Mouse (Mus musculus) limb, embryonic 12.5 days (tissue): ENCODE data around the gene Mfsd4b5. TPM values are rescaled to one million over a fixed set of nuclear protein-coding genes. Genes with fewer than 3 reads are reported as not detected.
"Not testable (repeated sequence)": the region's sequence is repeated elsewhere in the genome, so short reads cannot be mapped to it uniquely, and the experiment has no call there.

Experiments
- ATAC-seq: fragments of 200-750 bp; cut with Nextera tagmentation; 2 replicates; pipeline ENCODE4 v1.8.0; 2017; ENCODE audit warnings: low read depth, moderate TSS enrichment; ENCODE audit not compliant: insufficient number of reproducible peaks, insufficient read depth, low FRiP score, low TSS enrichment
- H3K27ac ChIP-seq: fragments of 300-500 bp; sonication (generic); 2 replicates; pipeline ENCODE4 v1.5.1; 2016; ENCODE audit warnings: mild to moderate bottlenecking, moderate library complexity
- H3K27me3 ChIP-seq: fragments of 300-500 bp; sonication (generic); 2 replicates; pipeline ENCODE4 v1.6.1; 2016; ENCODE audit warnings: mild to moderate bottlenecking, moderate library complexity
- H3K36me3 ChIP-seq: fragments of 300-500 bp; sonication (generic); 2 replicates; pipeline ENCODE4 v1.6.1; 2016; ENCODE audit warnings: mild to moderate bottlenecking, moderate library complexity
- H3K4me1 ChIP-seq: fragments of 300-500 bp; sonication (generic); replicated peaks from 2 replicates; pipeline ENCODE4 v1.6.1; 2016
- H3K4me2 ChIP-seq: fragments of 300-500 bp; sonication (generic); 2 replicates; pipeline ENCODE4 v1.6.1; 2016; ENCODE audit warnings: mild to moderate bottlenecking, moderate library complexity
- H3K4me3 ChIP-seq: fragments of 300-500 bp; sonication (generic); replicated peaks from 2 replicates; pipeline ENCODE4 v1.5.1; 2016; ENCODE audit warnings: mild to moderate bottlenecking
- H3K9ac ChIP-seq: fragments of 300-500 bp; sonication (generic); replicated peaks from 2 replicates; pipeline ENCODE4 v1.6.1; 2016; ENCODE audit warnings: mild to moderate bottlenecking, moderate library complexity
- H3K9me3 ChIP-seq: fragments of 300-500 bp; sonication (generic); 2 replicates; pipeline ENCODE4 v1.6.1; 2016; ENCODE audit warnings: mild to moderate bottlenecking, moderate library complexity
- WGBS: fragments of 180-500 bp; shearing (Covaris S2); methylation state at CpG from one replicate; pipeline ENCODE4 v1.1.7; 2016; 5-methylcytosine and 5-hydroxymethylcytosine counted together
- polyA plus RNA-seq: library from polyadenylated mRNA; unstranded; fragments of >200 nt; fragmentation: Nextera tagmentation; extraction: Ambion mirVana; gene quantifications from 2 replicates; pipeline ENCODE4 v1.2.1, GENCODE M21; 2016

Mfsd4b5 gene
- polyA plus RNA-seq, 1 experiment from 2014 or later, result 0.11 TPM

DNA sequence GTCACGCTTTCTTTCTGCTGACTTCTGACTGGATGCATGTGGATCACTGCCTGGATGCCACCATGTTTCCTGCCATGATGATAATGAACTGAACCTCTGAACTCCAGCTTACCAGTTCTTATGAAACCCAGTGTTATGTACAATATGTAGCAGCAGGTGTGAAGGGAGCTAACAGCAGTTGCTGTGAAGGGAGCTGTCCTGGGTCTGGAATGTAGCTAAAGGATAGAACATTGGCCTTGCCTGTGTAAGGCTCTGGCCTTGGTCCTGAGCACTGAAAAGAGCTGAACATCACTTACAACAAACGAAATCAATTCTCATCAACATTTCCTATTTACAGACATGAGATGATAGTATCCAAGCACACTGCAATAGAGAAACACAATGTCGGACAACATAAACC lies 18.9 kb downstream of the Mfsd4b5 start:
- H3K4me1 ChIP-seq, result no peaks in the 10 kb centered on the region
- no peaks in the 10 kb centered on the region for H3K27me3 ChIP-seq
- ATAC-seq, result no peak

DNA sequence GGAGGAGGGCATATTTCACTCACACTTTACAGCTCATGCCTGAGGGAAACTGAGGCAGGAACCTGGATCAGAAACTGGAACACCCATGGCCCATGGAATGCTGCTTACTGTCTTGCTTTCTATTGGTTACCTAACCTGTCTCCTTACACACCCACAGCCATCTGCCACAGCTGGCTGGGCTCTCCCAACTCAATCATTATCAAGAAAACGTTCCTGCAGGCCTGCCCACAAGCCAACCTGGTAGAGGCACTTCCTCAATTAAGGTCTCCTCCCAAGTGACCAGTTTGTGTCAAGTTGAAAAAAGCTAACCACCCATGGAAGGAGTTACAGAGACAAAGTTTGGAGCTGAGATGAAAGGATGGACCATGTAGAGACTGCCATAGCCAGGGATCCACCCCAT lies 24.5 kb downstream of the Mfsd4b5 start:
- Histone ChIP-seq H3K4me2 (no peak overlapping the region), H3K4me3 (no peak overlapping the region), H3K4me1 (peaks cover 5% of the 10 kb centered on the region), H3K27me3 (no peaks in the 10 kb centered on the region), H3K9me3 (no peaks in the 10 kb centered on the region), H3K36me3 (no peaks in the 10 kb centered on the region), H3K9ac (no peak overlapping the region), H3K27ac (no peak overlapping the region)
- ATAC-seq, result no peak
- WGBS, result 52% methylated on average over 1 of the region's 1 CpGs

More for the DNA sequence above, 18.9 kb downstream of the Mfsd4b5 start:
- Histone ChIP-seq H3K9me3 (no peaks in the 10 kb centered on the region), H3K36me3 (no peaks in the 10 kb centered on the region), H3K9ac (no peak overlapping the region), H3K4me3 (no peak overlapping the region), H3K27ac (no peak overlapping the region), H3K4me2 (no peak overlapping the region)
- WGBS, result 84% methylated on average over 3 of the region's 3 CpGs

DNA sequence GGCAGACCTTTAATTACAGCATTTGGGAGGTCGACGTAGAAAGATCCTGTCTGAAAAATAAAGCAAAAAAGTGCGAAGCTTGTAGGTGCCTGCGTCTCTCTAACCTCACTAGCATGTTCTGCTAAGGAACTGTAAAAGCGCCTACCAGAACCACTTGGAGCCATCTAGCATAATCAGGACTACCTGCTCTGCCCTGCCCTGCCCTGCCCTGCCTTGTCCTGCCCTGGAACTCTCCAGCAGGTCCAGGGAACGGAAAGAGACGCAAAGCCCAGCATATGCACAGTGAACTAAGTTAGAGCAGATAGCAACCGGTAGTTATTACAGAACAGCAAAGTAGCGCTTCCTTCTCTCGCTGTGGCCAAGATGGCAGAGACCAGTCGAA lies 26.0 kb downstream of the Mfsd4b5 start:
- no peak overlapping the region for H3K27ac ChIP-seq
- 43% methylated on average over 11 of the region's 11 CpGs for WGBS
- H3K27me3 ChIP-seq, result no peaks in the 10 kb centered on the region
- peak overlapping the region; percentile 56 for H3K4me3 ChIP-seq
- H3K4me2 ChIP-seq, result peak overlapping the region; percentile 96
- peaks cover 5% of the 10 kb centered on the region for H3K4me1 ChIP-seq
- peak; percentile 4; the same call in 1 of the 2 replicates for ATAC-seq
- no peaks in the 10 kb centered on the region for H3K9me3 ChIP-seq
- H3K36me3 ChIP-seq, result no peaks in the 10 kb centered on the region
- no peak overlapping the region for H3K9ac ChIP-seq

DNA sequence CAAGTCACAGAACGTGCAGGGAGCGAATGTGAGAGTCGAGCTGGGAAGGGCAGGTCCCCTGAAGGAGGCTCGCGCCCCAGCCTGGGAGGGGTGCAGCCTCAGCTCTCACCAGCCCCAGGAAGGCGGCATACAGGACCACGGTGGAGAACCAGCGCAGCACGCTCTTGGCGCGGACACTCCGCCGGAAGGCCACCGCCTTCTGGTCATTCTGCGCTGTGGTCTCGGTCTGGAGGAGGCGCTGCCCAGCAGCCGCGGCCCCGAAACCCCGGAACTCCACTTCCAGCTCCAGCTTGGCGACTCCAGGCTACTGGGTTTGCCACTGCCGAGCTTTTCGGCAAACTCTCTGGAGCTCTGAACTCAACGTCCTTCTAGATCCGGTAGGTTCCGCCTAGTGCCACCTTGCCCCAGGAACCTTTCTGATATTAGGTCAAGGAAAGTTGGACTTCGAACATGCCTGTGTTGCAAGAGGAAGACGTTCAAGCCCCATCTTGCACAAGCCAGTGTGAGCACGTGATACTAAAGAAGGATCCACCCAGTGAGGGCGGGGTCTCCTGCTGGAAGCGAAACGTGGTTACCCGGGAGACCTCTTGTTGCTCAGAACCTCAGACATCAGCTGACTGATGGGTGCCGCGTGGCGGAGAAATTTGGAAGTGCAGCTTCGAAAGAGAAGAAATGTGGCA lies 26.5 kb downstream of the Mfsd4b5 start, which contains the start of gene Mfsd4b3:
Gene Mfsd4b3, minus strand, starts transcription at position 393 of the 680 bp plus-strand sequence.
- Histone ChIP-seq H3K9ac (peak within 1 kb of the TSS; percentile 61), H3K27me3 (no peaks in the 10 kb centered on the region), H3K36me3 (no peaks in the 10 kb centered on the region), H3K4me3 (peak within 1 kb of the TSS; percentile 56), H3K4me2 (peak within 1 kb of the TSS; percentile 96), H3K9me3 (no peaks in the 10 kb centered on the region), H3K27ac (0 out of 2 replicates have a peak within 1 kb of the TSS, but pooled peaks have one; percentile 12), H3K4me1 (peaks cover 5% of the 10 kb centered on the region)
- ATAC-seq, result peak; percentile 96
- WGBS, result 0% methylated on average over 38 of the region's 38 CpGs

DNA sequence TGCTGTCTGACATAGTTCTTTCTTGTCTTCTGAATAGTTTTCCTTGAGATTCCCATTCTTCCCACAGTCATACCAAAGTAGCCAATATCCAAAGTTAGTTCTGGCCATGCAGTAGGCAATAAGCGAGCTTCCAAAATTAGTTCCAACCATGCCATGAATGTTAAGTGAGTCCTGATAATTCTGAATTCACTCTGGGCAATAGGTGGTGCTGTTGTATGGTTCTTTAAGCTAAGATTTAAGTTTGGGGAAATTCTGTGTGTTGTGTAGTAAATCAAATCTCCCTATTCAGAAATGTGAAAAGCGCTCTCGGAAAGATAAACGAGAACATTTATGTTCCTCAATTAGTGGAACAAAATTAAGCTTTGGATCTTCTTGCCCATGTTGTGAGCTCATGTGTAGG lies 28.2 kb downstream of the Mfsd4b5 start:
- ATAC-seq, result no peak
- Histone ChIP-seq H3K4me2 (no peak overlapping the region), H3K27me3 (no peaks in the 10 kb centered on the region), H3K36me3 (no peaks in the 10 kb centered on the region), H3K9ac (no peak overlapping the region), H3K9me3 (no peaks in the 10 kb centered on the region), H3K4me3 (no peak overlapping the region), H3K27ac (no peak overlapping the region), H3K4me1 (peaks cover 5% of the 10 kb centered on the region)
- 69% methylated on average over 4 of the region's 4 CpGs for WGBS

DNA sequence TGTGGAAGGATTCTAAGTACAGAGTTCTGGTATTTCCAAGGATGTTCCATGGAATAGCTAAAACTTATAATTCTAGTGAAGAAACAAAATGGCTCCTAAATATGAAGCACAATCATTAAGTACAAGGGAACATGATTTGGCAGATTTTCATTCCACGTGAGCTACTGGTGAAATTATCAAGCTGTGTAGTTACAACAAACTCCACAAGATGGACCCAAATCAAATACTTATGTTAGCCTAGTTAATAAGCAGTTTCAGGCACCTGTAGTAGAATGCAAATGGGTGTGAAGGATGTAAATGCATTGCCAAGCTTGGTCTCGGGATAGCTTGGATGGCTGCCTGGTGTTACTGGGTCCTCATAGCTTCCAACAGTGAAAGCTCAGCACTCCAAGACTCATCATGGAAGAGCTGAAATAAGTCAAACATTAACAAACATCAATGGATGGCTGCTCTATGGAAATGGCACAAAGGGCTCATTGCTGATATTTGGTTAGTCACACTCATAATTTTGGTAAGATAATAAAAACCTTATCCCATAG lies 30.0 kb downstream of the Mfsd4b5 start:
- Histone ChIP-seq H3K4me3 (no peak overlapping the region), H3K27ac (no peak overlapping the region), H3K4me1 (peaks cover 5% of the 10 kb centered on the region), H3K36me3 (no peaks in the 10 kb centered on the region), H3K9ac (no peak overlapping the region), H3K27me3 (no peaks in the 10 kb centered on the region), H3K4me2 (no peak overlapping the region), H3K9me3 (no peaks in the 10 kb centered on the region)
- WGBS, result 75% methylated on average over 2 of the region's 2 CpGs
- no peak for ATAC-seq

DNA sequence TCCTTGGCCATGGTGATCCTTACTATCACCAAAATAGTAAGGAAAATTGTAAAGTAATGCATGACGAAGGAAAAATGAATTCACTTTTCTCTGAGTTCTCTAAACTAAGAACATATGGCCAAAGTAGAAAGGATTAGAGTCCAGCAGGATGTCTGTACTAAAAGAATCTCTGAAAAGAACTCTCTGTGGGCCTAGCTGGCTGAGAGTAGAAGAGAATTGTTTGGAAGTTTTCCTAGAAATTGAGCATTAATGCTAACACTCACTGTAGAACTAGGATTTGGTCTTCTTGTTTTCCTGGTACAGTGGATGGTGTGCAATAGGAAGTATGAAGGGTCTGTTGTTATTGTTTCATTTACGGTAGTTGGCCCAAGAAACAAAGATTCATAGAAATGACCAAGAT lies 31.3 kb downstream of the Mfsd4b5 start:
- H3K27ac ChIP-seq, result no peak overlapping the region
- no peak for ATAC-seq
- no peaks in the 10 kb centered on the region for H3K27me3 ChIP-seq

DNA sequence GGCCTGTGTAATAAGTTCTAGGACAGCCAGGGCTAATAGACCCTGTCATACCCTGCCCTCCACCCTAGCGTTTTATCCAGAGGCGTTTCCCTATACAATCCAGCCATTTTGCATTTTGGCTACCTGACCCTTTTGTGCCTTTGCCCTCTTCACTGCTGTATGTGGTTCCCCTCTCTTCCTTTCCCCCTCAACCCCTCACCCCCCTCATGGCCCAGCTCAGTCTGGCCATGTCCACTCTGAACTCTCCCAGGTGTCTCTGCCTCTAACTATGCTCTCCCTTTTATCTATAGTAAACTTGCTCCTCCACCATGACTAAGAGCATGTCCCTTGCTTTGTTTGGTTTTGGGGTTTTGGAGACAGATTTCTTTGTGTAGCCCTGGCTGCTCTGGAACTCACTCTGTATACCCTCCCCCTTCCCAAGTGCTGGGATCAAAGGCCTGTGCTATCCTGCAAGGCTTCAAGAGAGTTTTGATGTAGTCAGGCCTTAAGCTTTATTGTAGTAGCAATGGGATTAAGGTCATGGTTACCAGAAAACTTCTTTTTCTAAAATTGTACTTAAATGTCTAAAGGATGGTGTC lies 37.0 kb downstream of the Mfsd4b5 start:
- no peaks in the 10 kb centered on the region for H3K27me3 ChIP-seq
- no peaks in the 10 kb centered on the region for H3K4me1 ChIP-seq
- 97% methylated on average over 2 of the region's 2 CpGs for WGBS
- H3K4me2 ChIP-seq, result no peak overlapping the region
- no peaks in the 10 kb centered on the region for H3K36me3 ChIP-seq
- no peaks in the 10 kb centered on the region for H3K9me3 ChIP-seq
- no peak for ATAC-seq
- no peak overlapping the region for H3K27ac ChIP-seq
- H3K4me3 ChIP-seq, result no peak overlapping the region
- H3K9ac ChIP-seq, result no peak overlapping the region

More for the DNA sequence above, 31.3 kb downstream of the Mfsd4b5 start:
- Histone ChIP-seq H3K4me2 (no peak overlapping the region), H3K9ac (no peak overlapping the region), H3K9me3 (no peaks in the 10 kb centered on the region), H3K36me3 (no peaks in the 10 kb centered on the region), H3K4me3 (no peak overlapping the region), H3K4me1 (no peaks in the 10 kb centered on the region)
- 88% methylated on average over 2 of the region's 2 CpGs for WGBS

DNA sequence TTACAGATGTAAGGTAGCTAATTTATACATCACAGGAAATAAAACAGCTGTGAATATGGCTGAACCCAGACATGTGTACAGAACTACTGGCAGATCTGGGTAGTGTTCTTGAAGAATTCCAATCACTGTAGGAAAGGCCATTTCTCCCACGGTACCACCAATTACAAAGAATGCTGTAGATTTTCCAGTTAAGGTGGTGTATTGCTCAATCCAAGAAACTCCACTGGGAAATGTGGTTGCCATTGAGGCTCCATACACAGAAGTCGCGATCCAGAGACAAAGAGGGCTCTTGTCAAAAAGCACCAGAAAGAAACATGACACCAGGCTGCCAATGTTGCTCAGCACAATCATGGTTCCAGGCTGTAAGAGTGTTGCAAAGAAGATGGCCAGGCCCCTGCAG lies 39.3 kb downstream of the Mfsd4b5 start:
- not testable (repeated sequence) for ATAC-seq

DNA sequence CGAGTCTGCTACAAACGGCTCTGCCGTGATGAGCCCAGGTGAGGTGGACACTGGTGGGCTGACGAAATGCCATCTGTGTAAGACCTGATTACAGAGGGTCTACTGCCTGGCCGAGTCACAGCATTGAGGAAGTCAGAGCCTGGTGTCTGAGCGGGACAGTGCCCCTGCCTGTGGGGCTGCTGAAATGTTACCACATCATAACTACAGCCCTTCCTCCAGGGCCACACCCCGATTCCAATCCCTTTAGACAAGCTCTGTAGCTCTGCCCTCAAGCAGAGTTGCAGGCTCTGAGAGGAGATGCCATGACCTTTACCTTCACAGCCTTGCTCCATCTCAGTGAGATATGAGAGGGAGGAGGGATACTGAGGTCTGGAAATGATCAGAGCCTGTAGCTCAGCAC lies 49.9 kb downstream of the Mfsd4b5 start:
- no peak overlapping the region for H3K4me2 ChIP-seq
- H3K4me3 ChIP-seq, result no peak overlapping the region
- no peaks in the 10 kb centered on the region for H3K9me3 ChIP-seq
- no peaks in the 10 kb centered on the region for H3K36me3 ChIP-seq
- H3K4me1 ChIP-seq, result no peaks in the 10 kb centered on the region
- WGBS, result 77% methylated on average over 7 of the region's 7 CpGs
- no peak for ATAC-seq
- 0 out of 2 replicates have a peak overlapping the region, but pooled peaks have one; percentile 27 for H3K9ac ChIP-seq
- no peak overlapping the region for H3K27ac ChIP-seq
- no peaks in the 10 kb centered on the region for H3K27me3 ChIP-seq

More for the DNA sequence above, 39.3 kb downstream of the Mfsd4b5 start:
- not testable (repeated sequence) for H3K9me3 ChIP-seq, H3K27me3 ChIP-seq, H3K4me1 ChIP-seq, H3K4me2 ChIP-seq, H3K9ac ChIP-seq, H3K27ac ChIP-seq, H3K4me3 ChIP-seq, H3K36me3 ChIP-seq
- WGBS, result 70% methylated on average over 3 of the region's 3 CpGs

DNA sequence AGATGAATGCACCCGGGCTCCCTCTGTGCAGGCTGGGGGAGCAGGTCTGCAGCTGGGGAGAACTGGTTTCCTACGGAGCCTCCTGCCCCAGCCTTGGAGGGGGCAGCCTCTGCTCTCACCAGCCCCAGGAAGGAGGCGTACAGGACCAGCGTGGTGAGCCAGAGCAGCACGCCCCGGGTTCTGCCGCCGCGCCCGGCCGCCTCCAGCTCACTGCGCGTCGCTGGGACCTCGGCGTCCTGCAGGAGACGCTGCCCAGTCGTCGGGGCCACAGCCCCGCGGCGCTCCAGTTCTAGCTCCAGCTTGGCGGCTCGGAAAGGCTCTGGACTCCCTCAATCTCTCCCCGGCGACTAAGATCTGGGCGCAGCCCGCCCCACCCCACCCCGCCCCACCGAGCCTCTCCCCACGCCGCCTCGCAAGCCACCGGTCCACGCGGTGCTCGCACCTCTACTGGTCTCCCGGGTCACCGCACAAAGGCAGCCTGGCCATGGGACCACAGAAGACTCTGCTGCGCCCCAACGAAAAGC lies 59.8 kb downstream of the Mfsd4b5 start, which contains the start of gene Mfsd4b2:
Gene Mfsd4b2, minus strand, starts transcription at position 308 of the 524 bp plus-strand sequence.
- H3K9ac ChIP-seq, result peak within 1 kb of the TSS; percentile 59
- H3K27me3 ChIP-seq, result peaks cover 27% of the 10 kb centered on the region
- WGBS, result 2% methylated on average over 33 of the region's 41 CpGs
- peak within 1 kb of the TSS; percentile 81 for H3K4me2 ChIP-seq
- H3K36me3 ChIP-seq, result no peaks in the 10 kb centered on the region
- H3K27ac ChIP-seq, result no peak within 1 kb of the TSS
- peak within 1 kb of the TSS; percentile 45 for H3K4me3 ChIP-seq
- no peaks in the 10 kb centered on the region for H3K9me3 ChIP-seq
- no peak for ATAC-seq
- H3K4me1 ChIP-seq, result peaks cover 12% of the 10 kb centered on the region
